Mouse (Mus musculus): ENCODE data around the gene Siah2.

GRCm38 (mm10) chr3:58729549-58729948, 37.3 kb upstream of the Siah2 start:
- TF ChIP-seq ZNF384 (IDR thresholded peaks at IDR 0.05; ENCODE audit: low read depth, low read length) (no peak), MAFK (IDR thresholded peaks at IDR 0.05; ENCODE audit: insufficient read depth, low read depth, low read length) (no peak), ZC3H11A (IDR thresholded peaks at IDR 0.05; ENCODE audit: borderline replicate concordance, low read depth, low read length) (no peak), HCFC1 (IDR thresholded peaks at IDR 0.05; ENCODE audit: borderline replicate concordance, insufficient read depth, low read length) (no peak)

Data from ES-E14 (cell line).